In genomic region chr15:81140004-81140403, GRCm38 (mm10) we compare ENCODE assay signal across 24 mouse cellular contexts.
"Had no signal": no experiment of that assay in that cellular context is flagged by ENCODE, and none has a peak within 500 bp of the region (broad histone marks: within the 10 kb centered on the region; RNA-seq: fewer than 3 reads in every experiment).

No protein-coding gene starts in this region.

- ATAC-seq: hindbrain, embryonic 16.5 days; inflammation-experienced regulatory T-cells, adult 6 months; liver, embryonic 12.5 days had no signal

- H3K9ac ChIP-seq: hindbrain, embryonic 12.5 days; hindbrain, embryonic 14.5 days; limb, embryonic 13.5 days; limb, embryonic 15.5 days; liver, embryonic 12.5 days; liver, embryonic 14.5 days had no signal

- H3K9me3 ChIP-seq: hindbrain, embryonic 10.5 days; hindbrain, embryonic 12.5 days; limb, embryonic 13.5 days; limb, embryonic 15.5 days; liver, embryonic 12.5 days had no signal

- DNase-seq: gastrocnemius, adult 2 months; gastrocnemius, postnatal 10 days; gastrocnemius, postnatal 25 days; heart, adult 2 months; heart, postnatal 10 days; heart, postnatal 4 days; kidney, adult 18-20 months; kidney, adult 8-10 months; kidney, postnatal 10 days; kidney, postnatal 25 days; kidney, postnatal 4 days; layer of hippocampus, adult 9-11 months; layer of hippocampus, postnatal 36 days; left cerebral cortex, postnatal 4 days had no signal

- H3K4me2 ChIP-seq: heart, embryonic 11.5 days; hindbrain, embryonic 12.5 days; hindbrain, embryonic 14.5 days; limb, embryonic 13.5 days; limb, embryonic 15.5 days; liver, embryonic 12.5 days had no signal

- H3K4me3 ChIP-seq: gastrocnemius, adult 2 months; heart, adult 2 months; hindbrain, embryonic 10.5 days; hindbrain, embryonic 12.5 days; limb, embryonic 13.5 days; limb, embryonic 15.5 days; liver, embryonic 12.5 days had no signal

- H3K36me3 ChIP-seq: hindbrain, embryonic 10.5 days; hindbrain, embryonic 12.5 days; limb, embryonic 13.5 days; limb, embryonic 15.5 days; liver, embryonic 12.5 days had no signal

- H3K27ac ChIP-seq: gastrocnemius, adult 2 months; heart, adult 2 months; hindbrain, embryonic 10.5 days; hindbrain, embryonic 12.5 days; hindbrain, embryonic 14.5 days; limb, embryonic 13.5 days; limb, embryonic 15.5 days; liver, embryonic 12.5 days; liver, embryonic 14.5 days had no signal

- H3K27me3 ChIP-seq: hindbrain, embryonic 12.5 days; limb, embryonic 13.5 days; limb, embryonic 15.5 days had no signal
